Mouse (Mus musculus) layer of hippocampus, adult 8-10 months (tissue): ENCODE data around the gene Cript. TPM values are rescaled to one million over a fixed set of nuclear protein-coding genes. Genes with fewer than 3 reads are reported as not detected.
A peak's percentile ranks its signal among the peaks of the same experiment; 100 is the strongest.
"Not testable (repeated sequence)": the region's sequence is repeated elsewhere in the genome, so short reads cannot be mapped to it uniquely, and the experiment has no call there.

Experiments used
- DNase-seq, 2 experiments: peaks; one replicate each; pipeline ENCODE4 v3.0.0; 2022; ENCODE audit warnings: low spot score in 2 of 2
- total RNA-seq, 4 experiments: library from RNA; stranded (reverse); gene quantifications; 2 replicates each; pipeline ENCODE4 v1.2.4; 2022

Cript gene
- total RNA-seq, 4 experiments from 2014 or later: 49.9 to 71.9 (median 56.2) TPM

GRCm38 (mm10) chr17:87049696-87050095 is 24.3 kb downstream of the Cript start:
- DNase-seq: no peak

- DNase-seq: peak; percentile 46
Observed at GRCm38 (mm10) chr17:87050469-87051175, 25.3 kb downstream of the Cript start.

GRCm38 (mm10) chr17:87051652-87052051 is 26.3 kb downstream of the Cript start:
- DNase-seq: no peak

GRCm38 (mm10) chr17:87052432-87052831 is 27.1 kb downstream of the Cript start:
- DNase-seq: no peak

GRCm38 (mm10) chr17:87053921-87054320 is 28.6 kb downstream of the Cript start:
- no peak for DNase-seq

GRCm38 (mm10) chr17:87055051-87055459 is 29.7 kb downstream of the Cript start:
- DNase-seq: peak; percentile 61 to 63

- no peak for DNase-seq
Observed at GRCm38 (mm10) chr17:87055663-87056062, 30.3 kb downstream of the Cript start.

GRCm38 (mm10) chr17:87056761-87057160 is 31.4 kb downstream of the Cript start:
- no peak for DNase-seq

- no peak for DNase-seq
Observed at GRCm38 (mm10) chr17:87057486-87058266, 32.3 kb downstream of the Cript start.

- no peak for DNase-seq
Observed at GRCm38 (mm10) chr17:87062639-87063038, 37.3 kb downstream of the Cript start.

- DNase-seq: no peak
Observed at GRCm38 (mm10) chr17:87063461-87063860, 38.1 kb downstream of the Cript start.

- DNase-seq: no peak
Observed at GRCm38 (mm10) chr17:87063969-87064368, 38.6 kb downstream of the Cript start.

GRCm38 (mm10) chr17:87068997-87069396 is 43.6 kb downstream of the Cript start:
- DNase-seq: no peak

- DNase-seq: not testable (repeated sequence)
Observed at GRCm38 (mm10) chr17:87072183-87072582, 46.8 kb downstream of the Cript start.

- no peak for DNase-seq
Observed at GRCm38 (mm10) chr17:87072766-87073440, 47.6 kb downstream of the Cript start.

- no peak for DNase-seq
Observed at GRCm38 (mm10) chr17:87073470-87073869, 48.1 kb downstream of the Cript start.

- DNase-seq: not testable (repeated sequence)
Observed at GRCm38 (mm10) chr17:87078217-87078616, 52.9 kb downstream of the Cript start.

- DNase-seq: no peak
Observed at GRCm38 (mm10) chr17:87080724-87081123, 55.4 kb downstream of the Cript start.

GRCm38 (mm10) chr17:87082547-87082946 is 57.2 kb downstream of the Cript start:
- DNase-seq: no peak

- no peak for DNase-seq
Observed at GRCm38 (mm10) chr17:87083671-87084070, 58.3 kb downstream of the Cript start.
